Mouse (Mus musculus) C3H10T1/2 (cell line): ENCODE results near the gene 2410004P03Rik. TPM values are rescaled to one million over a fixed set of nuclear protein-coding genes. Genes with fewer than 3 reads are reported as not detected.

Experiments used
- polyA plus RNA-seq, 2 experiments: library from polyadenylated mRNA; unstranded; fragments of >200 nt; fragmentation: generic; extraction: Trizol; gene quantifications; one replicate each; pipeline ENCODE4 v1.2.1; 2012; ENCODE audit warnings: missing spikeins in 2 of 2

2410004P03Rik gene
- under 1 TPM; 0.01 to 0.02 TPM for polyA plus RNA-seq

DNA sequence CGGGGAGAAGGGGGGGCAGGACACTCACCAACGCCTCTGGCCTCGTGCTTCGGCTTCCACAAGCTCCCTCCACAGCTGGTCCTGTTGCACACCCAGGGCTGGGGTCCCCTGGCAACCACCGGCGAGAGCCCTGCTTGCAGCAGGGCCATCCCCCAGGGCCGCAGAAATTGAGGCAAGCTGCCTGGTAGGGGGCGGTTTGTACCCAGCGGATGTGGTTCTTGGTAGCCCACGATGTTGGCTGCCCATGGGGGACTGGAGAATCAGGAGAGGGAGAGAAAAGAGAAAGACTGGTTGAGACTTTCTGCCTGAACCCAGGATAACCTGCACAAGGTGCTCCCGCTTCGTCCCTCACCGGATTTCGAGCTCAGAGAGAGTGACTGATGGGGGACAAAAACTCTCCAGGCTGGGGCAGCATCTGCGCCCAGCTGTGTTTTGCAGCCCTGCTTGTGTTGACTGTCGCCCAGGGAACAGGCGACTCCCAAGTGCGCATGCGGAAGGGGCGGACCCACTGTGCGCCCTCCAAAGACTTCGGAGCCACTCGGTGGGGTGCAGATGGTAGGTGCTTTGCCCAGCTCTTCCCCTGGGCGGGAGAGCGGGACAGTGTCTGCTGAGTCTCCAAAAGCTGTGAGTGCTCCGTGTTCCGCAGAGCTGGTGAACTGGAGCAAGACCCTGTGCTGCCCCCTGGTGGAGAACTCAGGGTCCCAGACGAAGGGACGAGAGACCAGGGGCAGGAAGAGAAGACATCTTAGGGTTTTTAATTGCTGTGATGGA lies at the start of gene 2410004P03Rik:
2410004P03Rik (minus strand) TSS at position 628 of the 771 bp plus-strand sequence.

GRCm38 (mm10) chr12:16999739-17000497 lies 11.6 kb downstream of the 2410004P03Rik start, which contains the start of gene Pqlc3:
Gene Pqlc3, minus strand, starts transcription at chr12:17000408.

Other genes starting within 250 kb of the 2410004P03Rik start
- gene Greb1, start 210.8 kb downstream of the 2410004P03Rik start, polyA plus RNA-seq = under 1 TPM; under 0.01 to 0.04 TPM
- 1 to 10 TPM; 2.2 to 9.0 TPM for gene E2f6, start 200.8 kb downstream of the 2410004P03Rik start, polyA plus RNA-seq
- 1 to 10 TPM in 1 of 2 experiments, under 1 TPM in 1; 0.61 to 4.4 TPM for gene Rock2, start 116.8 kb downstream of the 2410004P03Rik start, polyA plus RNA-seq
- 10 to 100 TPM in 1 of 2 experiments, 1 to 10 TPM in 1; 3.2 to 15.2 TPM for gene Pqlc3, start 11.3 kb downstream of the 2410004P03Rik start, polyA plus RNA-seq
- gene Kcnf1, start 165.2 kb upstream of the 2410004P03Rik start, polyA plus RNA-seq = under 1 TPM in 1 of 2 experiments, not detected in 1; 0.01 TPM